Mouse (Mus musculus) lung, embryonic 15.5 days (tissue): ENCODE data around the gene Smarcad1. TPM values are rescaled to one million over a fixed set of nuclear protein-coding genes. Genes with fewer than 3 reads are reported as not detected.

Experiments used
- ATAC-seq: fragments of 200-750 bp; cut with Nextera tagmentation; 2 replicates; pipeline ENCODE4 v1.8.0; 2017; ENCODE audit warnings: moderate number of reproducible peaks, borderline replicate concordance; ENCODE audit not compliant: low FRiP score, low TSS enrichment; ENCODE audit errors: extremely low read depth
- H3K27ac ChIP-seq: fragments of 300-500 bp; sonication (generic); 2 replicates; pipeline ENCODE4 v1.5.1; 2015; ENCODE audit warnings: moderate library complexity, mild to moderate bottlenecking, inconsistent platforms
- H3K27me3 ChIP-seq: fragments of 300-500 bp; sonication (generic); 2 replicates; pipeline ENCODE4 v1.6.1; 2015; ENCODE audit warnings: inconsistent platforms
- H3K36me3 ChIP-seq: fragments of 300-500 bp; sonication (generic); 2 replicates; pipeline ENCODE4 v1.6.1; 2015; ENCODE audit warnings: inconsistent platforms
- H3K4me1 ChIP-seq: fragments of 300-500 bp; sonication (generic); 2 replicates; pipeline ENCODE4 v1.6.1; 2015; ENCODE audit warnings: inconsistent platforms
- H3K4me2 ChIP-seq: fragments of 300-500 bp; sonication (generic); 2 replicates; pipeline ENCODE4 v1.6.1; 2015; ENCODE audit warnings: inconsistent platforms, mild to moderate bottlenecking, moderate library complexity
- H3K4me3 ChIP-seq: fragments of 300-500 bp; sonication (generic); 2 replicates; pipeline ENCODE4 v1.5.1; 2015; ENCODE audit warnings: mild to moderate bottlenecking, inconsistent platforms
- H3K9ac ChIP-seq: fragments of 300-500 bp; sonication (generic); 2 replicates; pipeline ENCODE4 v1.6.1; 2015; ENCODE audit warnings: inconsistent platforms
- H3K9me3 ChIP-seq: fragments of 300-500 bp; sonication (generic); 2 replicates; pipeline ENCODE4 v1.6.1; 2016; ENCODE audit warnings: inconsistent platforms
- WGBS: fragments of 180-500 bp; shearing (Covaris S2); methylation state at CpG from one replicate; pipeline ENCODE4 v1.1.7; 2015; 5-methylcytosine and 5-hydroxymethylcytosine counted together
- polyA plus RNA-seq: library from polyadenylated mRNA; unstranded; fragments of >200 nt; fragmentation: Nextera tagmentation; extraction: Ambion mirVana; gene quantifications from 2 replicates; pipeline ENCODE4 v1.2.1, GENCODE M21; 2015

Gene Smarcad1
- polyA plus RNA-seq, 1 experiment from 2014 or later, result 75.4 TPM

GRCm38 (mm10) chr6:65157042-65157441 lies 114.7 kb downstream of the Smarcad1 start:
- 93% methylated on average over 4 of the region's 4 CpGs for WGBS
- no peaks in the 10 kb centered on the region for H3K9me3 ChIP-seq
- H3K4me1 ChIP-seq, result no peaks in the 10 kb centered on the region
- H3K9ac ChIP-seq, result no peak overlapping the region
- H3K4me3 ChIP-seq, result no peak overlapping the region
- H3K27me3 ChIP-seq, result no peaks in the 10 kb centered on the region
- H3K4me2 ChIP-seq, result no peak overlapping the region
- H3K27ac ChIP-seq, result no peak overlapping the region
- no peaks in the 10 kb centered on the region for H3K36me3 ChIP-seq
- no peak for ATAC-seq

- Histone ChIP-seq H3K4me3 (no peak overlapping the region), H3K27ac (no peak overlapping the region), H3K9me3 (no peaks in the 10 kb centered on the region), H3K4me1 (no peaks in the 10 kb centered on the region), H3K36me3 (no peaks in the 10 kb centered on the region), H3K27me3 (no peaks in the 10 kb centered on the region), H3K9ac (no peak overlapping the region), H3K4me2 (no peak overlapping the region)
- ATAC-seq, result no peak
- 81% methylated on average over 4 of the region's 4 CpGs for WGBS
Measured at GRCm38 (mm10) chr6:65159381-65159942, 117.1 kb downstream of the Smarcad1 start.

GRCm38 (mm10) chr6:65164137-65164536 lies 121.8 kb downstream of the Smarcad1 start:
- Histone ChIP-seq H3K27ac (no peak overlapping the region; the same call in 1 of the 2 replicates), H3K4me2 (no peak overlapping the region), H3K27me3 (no peaks in the 10 kb centered on the region), H3K4me1 (no peaks in the 10 kb centered on the region), H3K9me3 (no peaks in the 10 kb centered on the region), H3K9ac (no peak overlapping the region), H3K36me3 (no peaks in the 10 kb centered on the region), H3K4me3 (no peak overlapping the region)
- no peak for ATAC-seq
- WGBS, result 75% methylated on average over 6 of the region's 6 CpGs

- no peak for ATAC-seq
- 43% methylated on average over 5 of the region's 5 CpGs for WGBS
- Histone ChIP-seq H3K9me3 (no peaks in the 10 kb centered on the region), H3K27ac (no peak overlapping the region), H3K9ac (no peak overlapping the region), H3K4me3 (no peak overlapping the region), H3K36me3 (no peaks in the 10 kb centered on the region), H3K4me2 (no peak overlapping the region), H3K27me3 (no peaks in the 10 kb centered on the region), H3K4me1 (no peaks in the 10 kb centered on the region)
Measured at GRCm38 (mm10) chr6:65164977-65165376, 122.6 kb downstream of the Smarcad1 start.

Other genes starting within 250 kb of the Smarcad1 start
- gene Hpgds, start 102.3 kb downstream of the Smarcad1 start, polyA plus RNA-seq, result 2.9 and 3.4 TPM in 2 replicates